Mouse (Mus musculus): Measurements from ENCODE around the gene Gm2016. TPM values are rescaled to one million over a fixed set of nuclear protein-coding genes. Genes with fewer than 3 reads are reported as not detected.
A peak's percentile ranks its signal among the peaks of the same experiment; 100 is the strongest.
"Not testable (repeated sequence)": the region's sequence is repeated elsewhere in the genome, so short reads cannot be mapped to it uniquely, and the experiment has no call there.

Gm2016 gene
- polyA plus RNA-seq (2015; fragmentation: Nextera tagmentation; extraction: Ambion mirVana), result not detected in 2 replicates

DNA sequence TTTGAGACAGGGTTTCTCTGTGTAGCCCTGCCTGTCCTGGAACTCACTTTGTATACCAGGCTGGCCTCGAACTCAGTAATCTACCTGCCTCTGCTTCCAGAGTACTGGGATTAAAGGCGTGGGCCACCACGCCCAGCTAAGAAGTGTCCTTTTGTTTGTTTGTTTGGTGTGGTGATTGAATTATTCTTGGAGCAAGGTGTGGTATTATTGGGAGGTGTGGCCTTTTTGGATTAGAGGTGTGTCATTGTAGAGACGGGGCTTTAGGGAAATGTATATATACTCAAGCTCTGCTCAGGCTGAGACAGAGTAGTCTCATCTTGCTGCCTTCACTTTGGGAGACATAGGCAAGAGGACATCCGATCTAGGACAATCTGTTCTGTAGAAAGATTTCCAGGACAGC is at the start of gene Gm2016:
Gene Gm2016 (plus strand): TSS at position 301 of the 400 bp plus-strand sequence.
- ATAC-seq (ENCODE audit: insufficient number of reproducible peaks, low FRiP score, low TSS enrichment, low read depth), result not testable (repeated sequence)
- 80% methylated on average over 5 of the region's 5 CpGs for WGBS

DNA sequence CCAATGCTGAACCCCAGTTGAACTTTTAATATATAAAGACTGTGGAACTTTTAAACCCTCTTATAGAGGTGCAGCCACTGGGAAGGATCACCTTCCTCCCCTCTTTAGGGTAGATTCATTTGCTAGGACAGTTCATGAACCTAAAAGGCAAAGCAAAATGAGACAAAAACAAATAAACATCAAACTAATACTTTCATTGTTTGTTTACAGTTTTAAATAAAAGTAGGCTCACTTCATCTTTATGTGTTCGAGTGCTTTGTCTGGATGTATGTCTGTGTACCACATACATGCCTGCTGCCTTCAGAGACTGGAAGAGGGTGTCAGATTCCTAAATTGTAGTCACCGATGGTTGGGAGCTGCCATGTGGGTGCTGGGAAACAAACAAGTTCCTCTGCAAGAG is 31.6 kb upstream of the Gm2016 start, which contains the start of gene Gm2001:
Gene Gm2001 (minus strand): TSS at position 101 of the 400 bp plus-strand sequence.
- ATAC-seq (ENCODE audit: insufficient number of reproducible peaks, low FRiP score, low TSS enrichment, low read depth); H3K4me3 ChIP-seq (replicated peaks); H3K9ac ChIP-seq; H3K4me2 ChIP-seq (replicated peaks); H3K9me3 ChIP-seq (replicated peaks); H3K27me3 ChIP-seq; H3K36me3 ChIP-seq; H3K4me1 ChIP-seq; H3K27ac ChIP-seq (replicated peaks): not testable (repeated sequence)
- 68% methylated on average over 1 of the region's 2 CpGs for WGBS

More for the DNA sequence above, at the start of gene Gm2016:
- not testable (repeated sequence) for H3K27ac ChIP-seq (replicated peaks); H3K4me2 ChIP-seq (replicated peaks); H3K4me1 ChIP-seq; H3K9ac ChIP-seq; H3K27me3 ChIP-seq; H3K9me3 ChIP-seq (replicated peaks); H3K4me3 ChIP-seq (replicated peaks); H3K36me3 ChIP-seq

DNA sequence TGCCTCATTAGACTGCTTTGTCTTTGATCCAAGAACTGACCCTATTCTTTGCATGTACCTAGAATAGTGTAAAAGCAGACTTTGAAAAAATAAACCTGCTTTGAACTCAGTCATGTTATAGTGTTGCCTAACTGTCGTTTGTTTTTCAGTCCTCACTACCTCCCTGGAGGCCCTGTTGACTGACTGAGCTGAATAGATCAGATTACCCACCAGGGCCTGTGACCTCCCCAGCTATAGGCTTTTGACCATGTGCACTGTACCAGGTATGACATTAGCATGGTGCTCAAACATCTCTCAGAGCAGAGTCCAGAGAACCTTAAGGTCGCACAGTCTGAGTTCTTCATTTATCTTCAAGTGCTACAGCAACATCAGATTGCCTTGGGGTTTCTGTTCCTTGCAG is 23.2 kb upstream of the Gm2016 start:
- not testable (repeated sequence) for H3K4me1 ChIP-seq; H3K27ac ChIP-seq (replicated peaks); H3K9ac ChIP-seq; H3K27me3 ChIP-seq; H3K4me3 ChIP-seq (replicated peaks); H3K36me3 ChIP-seq; H3K4me2 ChIP-seq (replicated peaks); ATAC-seq (ENCODE audit: insufficient number of reproducible peaks, low FRiP score, low TSS enrichment, low read depth); H3K9me3 ChIP-seq (replicated peaks)
- WGBS, result no CpG with 5 or more reads among the region's 2 CpGs

DNA sequence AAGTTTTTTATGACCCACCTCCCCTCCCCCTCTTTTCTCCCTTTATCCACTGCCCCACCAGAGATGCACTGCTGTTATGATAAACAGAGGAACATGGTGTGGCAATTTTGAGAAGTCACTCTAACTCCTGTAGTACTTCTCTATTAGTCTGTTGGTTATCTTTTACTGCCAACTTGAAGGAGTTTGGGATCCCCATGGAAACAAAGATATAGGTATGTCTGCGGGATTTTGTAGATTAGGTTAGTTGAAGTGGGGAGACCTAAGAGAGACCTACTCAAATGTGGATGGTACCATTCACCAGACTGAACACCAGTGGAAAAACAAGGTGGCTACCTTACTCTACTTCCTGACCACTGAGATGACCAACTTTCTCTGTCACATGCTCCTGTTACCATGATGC is 17.8 kb upstream of the Gm2016 start:
- not testable (repeated sequence) for H3K27ac ChIP-seq (replicated peaks); H3K36me3 ChIP-seq; H3K27me3 ChIP-seq; H3K4me1 ChIP-seq; H3K4me2 ChIP-seq (replicated peaks); H3K9ac ChIP-seq; H3K4me3 ChIP-seq (replicated peaks); ATAC-seq (ENCODE audit: insufficient number of reproducible peaks, low FRiP score, low TSS enrichment, low read depth); H3K9me3 ChIP-seq (replicated peaks)
- 78% methylated on average over 1 of the region's 1 CpGs for WGBS

DNA sequence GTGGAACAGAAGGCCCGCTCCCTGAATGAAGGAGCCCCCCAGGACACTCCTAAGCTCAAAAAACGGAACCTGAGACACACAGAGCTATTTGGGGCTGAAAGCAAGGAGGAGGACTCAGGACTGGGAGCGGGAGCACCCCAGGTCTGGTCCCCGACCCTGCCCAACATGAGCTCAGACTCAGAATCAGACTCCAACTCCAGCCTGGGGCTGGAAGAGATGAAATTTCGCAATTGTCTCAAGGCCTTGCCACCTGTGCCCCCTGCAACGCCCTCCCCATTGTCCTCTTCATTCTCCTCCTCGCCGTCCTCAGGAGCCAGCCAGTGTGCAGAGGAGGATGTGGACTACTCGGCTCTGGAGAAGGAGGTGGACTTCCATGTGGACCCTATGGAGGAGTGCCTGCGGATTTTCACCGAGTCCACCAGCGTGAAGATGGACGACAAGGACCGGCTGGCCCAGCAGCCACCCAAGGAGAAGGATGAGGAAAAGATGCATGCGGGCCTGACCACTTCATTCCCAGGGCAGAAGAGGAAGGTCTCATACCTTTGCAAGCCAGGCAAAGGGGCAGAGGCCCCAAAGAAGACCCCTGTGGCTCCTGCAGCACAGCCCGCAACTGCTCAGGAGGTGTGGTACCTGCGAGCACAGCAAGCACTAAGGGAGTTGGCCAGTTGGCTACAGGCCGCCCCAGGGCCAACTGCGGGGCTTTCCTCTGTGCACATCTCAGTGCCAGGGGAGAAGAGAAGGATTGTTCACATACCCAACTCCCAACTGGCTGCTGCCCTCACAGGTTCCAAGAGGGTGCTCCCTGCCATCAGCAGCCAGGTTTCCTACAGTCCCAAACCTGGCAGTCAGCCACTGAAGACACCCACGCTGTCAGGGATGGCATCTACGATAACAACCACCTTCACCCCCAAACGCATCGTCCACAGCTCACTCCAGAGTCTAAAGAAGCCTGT is 11.9 kb upstream of the Gm2016 start:
- H3K9me3 ChIP-seq (replicated peaks); H3K36me3 ChIP-seq; H3K27me3 ChIP-seq; ATAC-seq (ENCODE audit: insufficient number of reproducible peaks, low FRiP score, low TSS enrichment, low read depth); H3K4me2 ChIP-seq (replicated peaks); H3K4me1 ChIP-seq; H3K9ac ChIP-seq; H3K4me3 ChIP-seq (replicated peaks); H3K27ac ChIP-seq (replicated peaks): not testable (repeated sequence)
- 82% methylated on average over 23 of the region's 23 CpGs for WGBS

DNA sequence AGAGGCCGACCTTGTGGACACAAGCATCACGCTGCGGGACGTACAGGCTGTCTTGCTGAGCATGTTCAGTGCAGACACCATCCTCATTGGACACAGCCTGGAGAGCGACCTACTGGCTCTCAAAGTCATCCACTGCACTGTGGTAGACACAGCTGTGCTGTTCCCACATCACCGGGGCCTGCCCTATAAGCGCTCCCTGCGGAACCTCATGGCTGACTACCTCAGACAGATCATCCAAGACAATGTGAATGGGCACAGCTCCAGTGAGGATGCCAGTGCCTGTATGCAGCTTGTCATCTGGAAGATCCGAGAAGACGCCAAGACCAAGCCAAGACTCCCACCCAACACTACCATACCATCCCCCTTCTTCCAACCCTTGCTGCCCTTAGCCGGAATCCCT is 10.2 kb upstream of the Gm2016 start:
- ATAC-seq (ENCODE audit: insufficient number of reproducible peaks, low FRiP score, low TSS enrichment, low read depth), result peak; percentile 54
- H3K27me3 ChIP-seq; H3K36me3 ChIP-seq; H3K9ac ChIP-seq; H3K27ac ChIP-seq (replicated peaks); H3K4me2 ChIP-seq (replicated peaks); H3K9me3 ChIP-seq (replicated peaks); H3K4me1 ChIP-seq; H3K4me3 ChIP-seq (replicated peaks): not testable (repeated sequence)
- WGBS, result 94% methylated on average over 10 of the region's 11 CpGs

DNA sequence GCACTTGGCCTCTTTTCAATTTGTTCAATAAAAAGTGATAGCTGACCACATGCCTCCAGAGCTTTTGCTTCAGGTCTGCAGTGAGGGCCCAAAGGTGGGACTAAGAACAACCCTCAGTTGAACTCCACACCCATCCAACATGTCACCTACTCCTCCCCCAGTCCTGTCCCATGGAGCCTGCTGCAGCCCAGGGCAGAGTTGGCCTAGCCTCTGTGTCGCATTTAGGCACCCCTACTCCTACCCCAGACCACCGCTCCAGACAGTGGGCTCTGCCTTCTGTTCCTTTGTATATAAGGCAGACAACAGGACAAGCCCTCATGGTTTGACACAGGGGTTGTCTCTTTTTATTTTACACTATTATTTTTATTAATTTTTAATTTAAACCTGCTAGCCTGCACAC is 9.8 kb upstream of the Gm2016 start:
- H3K27me3 ChIP-seq; H3K9me3 ChIP-seq (replicated peaks); H3K4me3 ChIP-seq (replicated peaks); H3K36me3 ChIP-seq; H3K27ac ChIP-seq (replicated peaks); H3K4me1 ChIP-seq; H3K4me2 ChIP-seq (replicated peaks); H3K9ac ChIP-seq: not testable (repeated sequence)
- 72% methylated on average over 2 of the region's 2 CpGs for WGBS
- ATAC-seq (ENCODE audit: insufficient number of reproducible peaks, low FRiP score, low TSS enrichment, low read depth), result peak; percentile 56; the same call in 1 of the 2 replicates

DNA sequence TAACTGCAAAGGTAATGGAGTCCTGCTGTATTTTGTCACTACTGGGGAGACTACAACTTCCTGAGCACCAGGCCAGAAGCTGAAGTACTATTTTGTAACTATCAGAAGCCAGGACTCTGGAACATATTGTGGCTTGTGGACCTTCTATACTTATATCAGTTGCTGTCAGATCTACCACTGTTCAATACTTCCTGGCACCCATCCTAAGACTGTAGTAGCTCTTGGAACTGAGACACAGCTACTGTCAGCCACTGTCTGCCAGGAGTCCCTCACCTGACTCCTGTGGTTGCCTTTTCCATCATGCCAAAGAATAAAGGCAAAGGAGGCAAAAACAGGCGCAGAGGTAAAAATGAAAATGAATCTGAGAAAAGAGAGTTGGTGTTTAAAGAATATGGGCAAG is 21.2 kb downstream of the Gm2016 start, which contains the start of gene Gm2022:
Gene Gm2022 (plus strand): TSS at position 301 of the 400 bp plus-strand sequence.
- H3K4me2 ChIP-seq (replicated peaks); H3K27me3 ChIP-seq; ATAC-seq (ENCODE audit: insufficient number of reproducible peaks, low FRiP score, low TSS enrichment, low read depth); H3K4me3 ChIP-seq (replicated peaks); H3K9me3 ChIP-seq (replicated peaks); H3K9ac ChIP-seq; H3K36me3 ChIP-seq; H3K4me1 ChIP-seq; H3K27ac ChIP-seq (replicated peaks): not testable (repeated sequence)
- WGBS, result 63% methylated on average over 1 of the region's 1 CpGs

DNA sequence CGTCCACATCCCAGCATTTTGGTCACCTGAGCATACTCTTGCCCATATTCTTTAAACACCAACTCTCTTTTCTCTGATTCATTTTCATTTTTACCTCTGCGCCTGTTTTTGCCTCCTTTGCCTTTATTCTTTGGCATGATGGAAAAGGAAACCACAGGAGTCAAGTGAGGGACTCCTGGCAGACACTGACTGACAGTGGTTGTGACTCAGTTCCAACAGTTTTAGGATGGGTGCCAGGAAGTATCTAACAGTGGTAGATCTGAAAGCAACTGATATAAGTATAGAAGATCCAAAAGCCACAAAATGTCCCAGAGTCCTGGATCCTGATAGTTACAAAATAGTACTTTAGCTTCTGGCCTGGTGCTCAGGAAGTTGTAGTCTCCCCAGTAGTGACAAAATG is 45.8 kb downstream of the Gm2016 start, which contains the start of gene Gm2035:
Gene Gm2035 (minus strand): TSS at position 137 of the 400 bp plus-strand sequence.
- not testable (repeated sequence) for H3K27me3 ChIP-seq; H3K27ac ChIP-seq (replicated peaks); ATAC-seq (ENCODE audit: insufficient number of reproducible peaks, low FRiP score, low TSS enrichment, low read depth); H3K9me3 ChIP-seq (replicated peaks); H3K9ac ChIP-seq; H3K4me2 ChIP-seq (replicated peaks); H3K4me3 ChIP-seq (replicated peaks); H3K4me1 ChIP-seq; H3K36me3 ChIP-seq
- WGBS, result 80% methylated on average over 2 of the region's 2 CpGs

Other genes with a start within 250 kb of the Gm2016 start
- not detected in 2 replicates for gene Gm16381, start 229.5 kb upstream of the Gm2016 start, polyA plus RNA-seq (2015; fragmentation: Nextera tagmentation; extraction: Ambion mirVana)
- gene Gm21319, start 98.3 kb upstream of the Gm2016 start, polyA plus RNA-seq (2015; fragmentation: Nextera tagmentation; extraction: Ambion mirVana), result not detected in 2 replicates
- not detected in 2 replicates for gene Gm21936, start 78.6 kb upstream of the Gm2016 start, polyA plus RNA-seq (2015; fragmentation: Nextera tagmentation; extraction: Ambion mirVana)
- not detected in 2 replicates for gene BB287469, start 57.5 kb upstream of the Gm2016 start, polyA plus RNA-seq (2015; fragmentation: Nextera tagmentation; extraction: Ambion mirVana)
- gene Gm2001, start 31.7 kb upstream of the Gm2016 start, polyA plus RNA-seq (2015; fragmentation: Nextera tagmentation; extraction: Ambion mirVana), result not detected in 2 replicates
- gene Gm2022, start 21.3 kb downstream of the Gm2016 start, polyA plus RNA-seq (2015; fragmentation: Nextera tagmentation; extraction: Ambion mirVana), result not detected in 2 replicates
- not detected in 2 replicates for gene Gm2035, start 45.8 kb downstream of the Gm2016 start, polyA plus RNA-seq (2015; fragmentation: Nextera tagmentation; extraction: Ambion mirVana)
- gene Gm2042, start 80.0 kb downstream of the Gm2016 start, polyA plus RNA-seq (2015; fragmentation: Nextera tagmentation; extraction: Ambion mirVana), result not detected in 2 replicates
- not detected in 2 replicates for gene Gm2075, start 137.8 kb downstream of the Gm2016 start, polyA plus RNA-seq (2015; fragmentation: Nextera tagmentation; extraction: Ambion mirVana)
- gene Gm6803, start 144.7 kb downstream of the Gm2016 start, polyA plus RNA-seq (2015; fragmentation: Nextera tagmentation; extraction: Ambion mirVana), result not detected in 2 replicates
- not detected in 2 replicates for gene Gm2056, start 152.9 kb downstream of the Gm2016 start, polyA plus RNA-seq (2015; fragmentation: Nextera tagmentation; extraction: Ambion mirVana)
- gene Gm16368, start 209.6 kb downstream of the Gm2016 start, polyA plus RNA-seq (2015; fragmentation: Nextera tagmentation; extraction: Ambion mirVana), result not detected in 2 replicates